In the genomic region with DNA sequence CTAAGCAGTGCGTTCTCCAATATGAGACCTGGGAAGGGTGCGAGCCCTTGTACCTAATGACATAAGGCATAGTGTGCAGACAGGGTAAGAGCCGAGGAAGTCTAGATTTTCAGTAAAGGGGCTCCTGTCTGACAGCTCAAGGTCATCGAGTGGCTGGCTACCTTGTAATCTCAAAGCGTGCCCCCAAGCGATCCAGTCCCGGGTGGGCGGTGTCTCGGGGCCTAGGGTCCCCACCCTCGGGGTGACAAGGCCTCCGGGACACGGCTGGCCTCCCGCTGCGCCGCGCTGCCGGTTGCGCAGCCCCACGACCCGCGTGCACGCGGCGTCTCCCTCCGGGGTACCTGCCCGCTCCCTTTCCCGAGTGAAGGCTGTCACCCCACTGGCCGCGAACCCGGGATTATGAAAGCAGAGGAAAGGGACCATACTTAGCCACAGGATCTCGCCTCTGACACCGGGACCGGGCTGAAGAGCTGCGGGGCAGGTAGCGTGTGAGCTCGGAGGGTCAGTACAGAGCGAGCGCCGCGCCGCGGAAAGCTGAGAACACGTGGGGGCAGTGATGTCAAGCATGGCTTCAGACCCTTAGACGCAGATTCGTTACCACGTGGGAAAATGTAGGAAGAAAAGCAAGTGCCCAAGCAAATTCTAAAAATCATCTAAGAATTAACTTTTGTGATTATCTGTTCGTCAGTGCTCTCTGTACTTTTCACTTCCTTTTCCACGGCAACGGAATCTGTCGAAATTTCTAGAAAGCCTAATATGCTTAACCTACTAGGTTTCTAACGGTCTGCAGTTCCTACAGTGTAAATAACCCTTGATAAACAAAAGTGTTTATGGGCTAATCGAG, we compare ENCODE assay signal across 8 mouse cellular contexts. TPM values are rescaled to one million over a fixed set of nuclear protein-coding genes. Genes with fewer than 3 reads are reported as not detected.
DNase-seq lines count a peak whose midpoint lies in the region; ATAC-seq and TF ChIP-seq lines count a peak whose summit lies in the region.

A gene (minus strand): TSS at position 555 of the 844 bp plus-strand sequence.
A gene (plus strand): TSS at position 719 of the 844 bp plus-strand sequence.

- H3K4me1 ChIP-seq in ES-E14 (ENCODE audit: control insufficient read depth in 2 of 2, insufficient read depth in 2 of 2, low read length in 2 of 2, poor library complexity in 1 of 2) = peaks cover 0 to 3% of the 10 kb centered on the region in 2 experiments; a peak in 1 of 4 replicates
- peaks cover 18% of the 10 kb centered on the region for H3K4me1 ChIP-seq in forebrain, embryonic 14.5 days (ENCODE audit: control insufficient read depth, insufficient read depth, low read length)
- H3K4me1 ChIP-seq in liver, postnatal 0 days (ENCODE audit: insufficient read depth) = peaks cover 15% of the 10 kb centered on the region
- H3K4me1 ChIP-seq in neural tube, embryonic 14.5 days (ENCODE audit: control insufficient read depth, insufficient read depth, low read length) = peaks cover 19% of the 10 kb centered on the region

- DNase-seq in ES-E14 (ENCODE audit: low read depth, low spot score) = peak; percentile 76
- DNase-seq in cerebellum, adult 11-12 months = peak; percentile 82
- DNase-seq in forebrain, embryonic 14.5 days (ENCODE audit: low spot score) = peak; percentile 87
- DNase-seq in heart, postnatal 14 days = peak; percentile 77 to 79
- peak; percentile 83 for DNase-seq in layer of hippocampus, adult 11-12 months (ENCODE audit: low spot score)
- peak; percentile 84 for DNase-seq in liver, postnatal 0 days
- DNase-seq in testis, postnatal 10 days (ENCODE audit: low spot score) = peak; percentile 78

- TF ChIP-seq EP300 in liver, postnatal 0 days (IDR thresholded peaks at IDR 0.05; ENCODE audit: low read depth) = no peak; the same call in 1 of the 2 replicates

- ATAC-seq in forebrain, embryonic 14.5 days = peak; percentile 94
- ATAC-seq in liver, postnatal 0 days = peak; percentile 90
- ATAC-seq in neural tube, embryonic 14.5 days (ENCODE audit: low read depth) = peak; percentile 95

- peak within 1 kb of the TSS; percentile 76 for H3K27ac ChIP-seq in ES-E14 (ENCODE audit: insufficient read depth, low read depth, low read length, poor library complexity, severe bottlenecking)
- peak within 1 kb of the TSS; percentile 73 for H3K27ac ChIP-seq in forebrain, embryonic 14.5 days (ENCODE audit: low read depth, low read length)
- H3K27ac ChIP-seq in liver, postnatal 0 days (ENCODE audit: low read depth) = peak within 1 kb of the TSS; percentile 92
- peak within 1 kb of the TSS; percentile 69 for H3K27ac ChIP-seq in neural tube, embryonic 14.5 days (ENCODE audit: low read depth, low read length)

- peak within 1 kb of the TSS; percentile 96 for H3K9ac ChIP-seq in ES-E14 (ENCODE audit: insufficient read depth, low read depth, low read length, poor library complexity, severe bottlenecking)
- H3K9ac ChIP-seq in forebrain, embryonic 14.5 days (ENCODE audit: low read length) = peak within 1 kb of the TSS; percentile 81
- H3K9ac ChIP-seq in liver, postnatal 0 days (replicated peaks) = peak within 1 kb of the TSS; percentile 94
- H3K9ac ChIP-seq in neural tube, embryonic 14.5 days (replicated peaks; ENCODE audit: low read depth, low read length) = peak within 1 kb of the TSS; percentile 87

- peaks cover 14% of the 10 kb centered on the region for H3K36me3 ChIP-seq in ES-E14 (ENCODE audit: control insufficient read depth, insufficient read depth, low read length, poor library complexity, severe bottlenecking)
- peaks cover 27% of the 10 kb centered on the region for H3K36me3 ChIP-seq in forebrain, embryonic 14.5 days (ENCODE audit: control insufficient read depth, insufficient read depth, low read length)
- H3K36me3 ChIP-seq in liver, postnatal 0 days (replicated peaks; ENCODE audit: insufficient read depth, low read length) = peaks cover 24% of the 10 kb centered on the region
- H3K36me3 ChIP-seq in neural tube, embryonic 14.5 days (ENCODE audit: control insufficient read depth, insufficient read depth, low read length) = 0 out of 2 replicates have a peak, but pooled peaks cover 5% of the 10 kb centered on the region

- WGBS in forebrain, embryonic 14.5 days = under 1% methylated on average over 52 of the region's 52 CpGs
- under 1% methylated on average over 52 of the region's 52 CpGs for WGBS in liver, postnatal 0 days (ENCODE audit: insufficient replicate concordance)
- under 1% methylated on average over 52 of the region's 52 CpGs for WGBS in neural tube, embryonic 14.5 days

- no peak for TF ChIP-seq CTCF in liver, postnatal 0 days (IDR thresholded peaks at IDR 0.05; ENCODE audit: low read depth)

- in situ Hi-C loops in ES-E14 (cut with MboI; ENCODE audit: low sequenced_read_pairs in 2 of 2, unreplicated experiment in 2 of 2) = no loop called here

- peak within 1 kb of the TSS; percentile 94 to 98 for H3K4me3 ChIP-seq in ES-E14 (ENCODE audit: insufficient read depth in 1 of 2, low read depth in 1 of 2, low read length in 2 of 2, poor library complexity in 1 of 2, severe bottlenecking in 1 of 2)
- H3K4me3 ChIP-seq in forebrain, embryonic 14.5 days (ENCODE audit: low read depth, low read length) = peak within 1 kb of the TSS; percentile 91
- H3K4me3 ChIP-seq in liver, postnatal 0 days (ENCODE audit: low read depth, low read length) = peak within 1 kb of the TSS; percentile 82
- H3K4me3 ChIP-seq in neural tube, embryonic 14.5 days (ENCODE audit: low read depth, low read length) = peak within 1 kb of the TSS; percentile 95

- no peaks in the 10 kb centered on the region for H3K9me3 ChIP-seq in ES-E14 (ENCODE audit: control insufficient read depth, insufficient read depth, low read depth, low read length)
- H3K9me3 ChIP-seq in forebrain, embryonic 14.5 days (replicated peaks; ENCODE audit: control insufficient read depth, low read length) = no peaks in the 10 kb centered on the region
- no peaks in the 10 kb centered on the region for H3K9me3 ChIP-seq in liver, postnatal 0 days (ENCODE audit: low read length)
- no peaks in the 10 kb centered on the region for H3K9me3 ChIP-seq in neural tube, embryonic 14.5 days (ENCODE audit: control insufficient read depth, low read length)

- H3K4me2 ChIP-seq in forebrain, embryonic 14.5 days (ENCODE audit: low read length) = peak within 1 kb of the TSS; percentile 96
- peak within 1 kb of the TSS; percentile 99 for H3K4me2 ChIP-seq in liver, postnatal 0 days (ENCODE audit: low read depth, low read length)
- peak within 1 kb of the TSS; percentile 84 for H3K4me2 ChIP-seq in neural tube, embryonic 14.5 days (ENCODE audit: low read depth, low read length)

- no peaks in the 10 kb centered on the region for H3K27me3 ChIP-seq in forebrain, embryonic 14.5 days (replicated peaks; ENCODE audit: control insufficient read depth, insufficient read depth, low read length)
- no peaks in the 10 kb centered on the region for H3K27me3 ChIP-seq in liver, postnatal 0 days (ENCODE audit: insufficient read depth, low read length)
- no peaks in the 10 kb centered on the region for H3K27me3 ChIP-seq in neural tube, embryonic 14.5 days (ENCODE audit: control insufficient read depth, insufficient read depth, low read length)

- intact Hi-C loops in heart, postnatal 14 days (cut with DNase I) = loop anchor here (5.0 kb wide), 1 partner anchor 164 kb away; a partner anchor contains a TSS

TF ChIP-seq in ES-E14, 5 proteins besides CTCF, POLR2A, EP300 and RAD21:
- TF ChIP-seq MAFK (IDR thresholded peaks at IDR 0.05; ENCODE audit: insufficient read depth, low read depth, low read length) = no peak
- peak; percentile 100 for TF ChIP-seq ZC3H11A (IDR thresholded peaks at IDR 0.05; ENCODE audit: borderline replicate concordance, low read depth, low read length)
- no peak for TF ChIP-seq ZNF384 (IDR thresholded peaks at IDR 0.05; ENCODE audit: low read depth, low read length)
- TF ChIP-seq HCFC1 (IDR thresholded peaks at IDR 0.05; ENCODE audit: borderline replicate concordance, insufficient read depth, low read length) = 0 out of 2 replicates have a peak, but pooled peaks have one; percentile 64
- 0 out of 2 replicates have a peak, but pooled peaks have one; percentile 49 for TF ChIP-seq CHD2 (IDR thresholded peaks at IDR 0.05; ENCODE audit: low read depth, low read length)

RNA-seq across cellular contexts. Expression of the first gene that starts in this region (rescaled TPM):
- 32.7 and 42.0 TPM in 2 replicates for total RNA-seq in ES-E14 (2012; rRNA removed)
- 85.7 and 94.9 TPM in 2 replicates for polyA plus RNA-seq in forebrain, embryonic 14.5 days (2014; fragmentation: Nextera tagmentation; extraction: Ambion mirVana)
- total RNA-seq in heart, postnatal 14 days (2021) = 10 to 100 TPM; 29.5 to 33.9 TPM
- 58.2 and 61.9 TPM in 2 replicates for polyA plus RNA-seq in liver, postnatal 0 days (2015; fragmentation: Nextera tagmentation; extraction: Ambion mirVana)
- 116 and 140 TPM in 2 replicates for polyA plus RNA-seq in neural tube, embryonic 14.5 days (2014; fragmentation: Nextera tagmentation; extraction: Ambion mirVana)

RNA-seq across cellular contexts. Expression of the second gene that starts in this region (rescaled TPM):
- 18.3 and 20.0 TPM in 2 replicates for total RNA-seq in ES-E14 (2012; rRNA removed)
- polyA plus RNA-seq in forebrain, embryonic 14.5 days (2014; fragmentation: Nextera tagmentation; extraction: Ambion mirVana) = 19.2 and 19.9 TPM in 2 replicates
- total RNA-seq in heart, postnatal 14 days (2021) = 1 to 10 TPM; 3.8 TPM
- 2.2 and 2.4 TPM in 2 replicates for polyA plus RNA-seq in liver, postnatal 0 days (2015; fragmentation: Nextera tagmentation; extraction: Ambion mirVana)
- 13.8 and 15.7 TPM in 2 replicates for polyA plus RNA-seq in neural tube, embryonic 14.5 days (2014; fragmentation: Nextera tagmentation; extraction: Ambion mirVana)

Comparison
In these comparisons a context has a peak if more than half of its experiments do, and no peak if none do; other contexts are left out.
1. Peak in every context shown above with its lines: DNase-seq, ATAC-seq, H3K4me3 ChIP-seq and H3K27ac ChIP-seq.